Mouse (Mus musculus) CD4-positive, CD25-positive, alpha-beta regulatory T cell, adult 9 weeks (primary cell): ENCODE data around the gene Sorcs1. TPM values are rescaled to one million over a fixed set of nuclear protein-coding genes. Genes with fewer than 3 reads are reported as not detected.

Experiments used
- polyA plus RNA-seq: library from polyadenylated mRNA; unstranded; fragments of 100-300 nt; shearing (Covaris generic); gene quantifications from one replicate; pipeline ENCODE4 v1.2.1, GENCODE M21; 2017

The Sorcs1 gene
- 0.10 TPM for polyA plus RNA-seq

GRCm38 (mm10) chr19:50677903-50678896 lies at the start of gene Sorcs1:
TSS of gene Sorcs1 (minus strand) at chr19:50678646.

